Mouse (Mus musculus) lung, embryonic 15.5 days (tissue): Measurements from ENCODE around the gene Atp6v1g2. TPM values are rescaled to one million over a fixed set of nuclear protein-coding genes. Genes with fewer than 3 reads are reported as not detected.

Experiments
- ATAC-seq: fragments of 200-750 bp; cut with Nextera tagmentation; 2 replicates; pipeline ENCODE4 v1.8.0; 2017; ENCODE audit warnings: moderate number of reproducible peaks, borderline replicate concordance; ENCODE audit not compliant: low FRiP score, low TSS enrichment; ENCODE audit errors: extremely low read depth
- H3K27ac ChIP-seq: fragments of 300-500 bp; sonication (generic); 2 replicates; pipeline ENCODE4 v1.5.1; 2015; ENCODE audit warnings: moderate library complexity, mild to moderate bottlenecking, inconsistent platforms
- H3K27me3 ChIP-seq: fragments of 300-500 bp; sonication (generic); 2 replicates; pipeline ENCODE4 v1.6.1; 2015; ENCODE audit warnings: inconsistent platforms
- H3K36me3 ChIP-seq: fragments of 300-500 bp; sonication (generic); 2 replicates; pipeline ENCODE4 v1.6.1; 2015; ENCODE audit warnings: inconsistent platforms
- H3K4me1 ChIP-seq: fragments of 300-500 bp; sonication (generic); 2 replicates; pipeline ENCODE4 v1.6.1; 2015; ENCODE audit warnings: inconsistent platforms
- H3K4me2 ChIP-seq: fragments of 300-500 bp; sonication (generic); 2 replicates; pipeline ENCODE4 v1.6.1; 2015; ENCODE audit warnings: inconsistent platforms, mild to moderate bottlenecking, moderate library complexity
- H3K4me3 ChIP-seq: fragments of 300-500 bp; sonication (generic); 2 replicates; pipeline ENCODE4 v1.5.1; 2015; ENCODE audit warnings: mild to moderate bottlenecking, inconsistent platforms
- H3K9ac ChIP-seq: fragments of 300-500 bp; sonication (generic); 2 replicates; pipeline ENCODE4 v1.6.1; 2015; ENCODE audit warnings: inconsistent platforms
- H3K9me3 ChIP-seq: fragments of 300-500 bp; sonication (generic); 2 replicates; pipeline ENCODE4 v1.6.1; 2016; ENCODE audit warnings: inconsistent platforms
- WGBS: fragments of 180-500 bp; shearing (Covaris S2); methylation state at CpG from one replicate; pipeline ENCODE4 v1.1.7; 2015; 5-methylcytosine and 5-hydroxymethylcytosine counted together
- polyA plus RNA-seq: library from polyadenylated mRNA; unstranded; fragments of >200 nt; fragmentation: Nextera tagmentation; extraction: Ambion mirVana; gene quantifications from 2 replicates; pipeline ENCODE4 v1.2.1, GENCODE M21; 2015

The Atp6v1g2 gene
- polyA plus RNA-seq, 1 experiment from 2014 or later = 4.3 TPM

GRCm38 (mm10) chr17:35205380-35205769 lies 28.1 kb upstream of the Atp6v1g2 start:
- Histone ChIP-seq H3K36me3 (no peaks in the 10 kb centered on the region), H3K27ac (no peak overlapping the region), H3K4me2 (no peak overlapping the region), H3K4me3 (no peak overlapping the region), H3K9me3 (no peaks in the 10 kb centered on the region), H3K9ac (no peak overlapping the region), H3K27me3 (peaks cover 47% of the 10 kb centered on the region), H3K4me1 (peaks cover 4% of the 10 kb centered on the region; the same call in 1 of the 2 replicates)
- 59% methylated on average over 10 of the region's 10 CpGs for WGBS
- no peak for ATAC-seq

- no peak overlapping the region for H3K4me3 ChIP-seq
- H3K36me3 ChIP-seq = no peaks in the 10 kb centered on the region
- H3K4me1 ChIP-seq = no peaks in the 10 kb centered on the region
- H3K27ac ChIP-seq = no peak overlapping the region
- H3K4me2 ChIP-seq = no peak overlapping the region
- H3K27me3 ChIP-seq = 0 out of 2 replicates have a peak, but pooled peaks cover 5% of the 10 kb centered on the region
- WGBS = 73% methylated on average over 12 of the region's 12 CpGs
- no peak overlapping the region for H3K9ac ChIP-seq
- no peak for ATAC-seq
- no peaks in the 10 kb centered on the region for H3K9me3 ChIP-seq
Measured at GRCm38 (mm10) chr17:35209785-35210535, 23.5 kb upstream of the Atp6v1g2 start.

GRCm38 (mm10) chr17:35210593-35210992 lies 22.9 kb upstream of the Atp6v1g2 start:
- Histone ChIP-seq H3K36me3 (no peaks in the 10 kb centered on the region), H3K4me1 (no peaks in the 10 kb centered on the region), H3K9ac (no peak overlapping the region), H3K4me3 (no peak overlapping the region), H3K27me3 (no peaks in the 10 kb centered on the region), H3K9me3 (no peaks in the 10 kb centered on the region), H3K4me2 (no peak overlapping the region), H3K27ac (no peak overlapping the region)
- no peak for ATAC-seq
- WGBS = 45% methylated on average over 3 of the region's 3 CpGs

- WGBS = 91% methylated on average over 5 of the region's 5 CpGs
- no peak for ATAC-seq
Measured at GRCm38 (mm10) chr17:35213071-35213470, 20.4 kb upstream of the Atp6v1g2 start.

GRCm38 (mm10) chr17:35218516-35219193 lies 14.8 kb upstream of the Atp6v1g2 start:
- WGBS = 68% methylated on average over 18 of the region's 18 CpGs
- peak overlapping the region; percentile 73 for H3K27ac ChIP-seq
- no peaks in the 10 kb centered on the region for H3K9me3 ChIP-seq
- no peak overlapping the region for H3K4me3 ChIP-seq
- peak; percentile 25; the same call in 1 of the 2 replicates for ATAC-seq
- H3K36me3 ChIP-seq = peaks cover 14% of the 10 kb centered on the region
- H3K27me3 ChIP-seq = no peaks in the 10 kb centered on the region
- H3K4me1 ChIP-seq = peaks cover 21% of the 10 kb centered on the region
- no peak overlapping the region for H3K4me2 ChIP-seq
- H3K9ac ChIP-seq = no peak overlapping the region

More at GRCm38 (mm10) chr17:35213071-35213470, 20.4 kb upstream of the Atp6v1g2 start:
- H3K36me3 ChIP-seq = no peaks in the 10 kb centered on the region
- H3K27ac ChIP-seq = no peak overlapping the region
- H3K4me2 ChIP-seq = no peak overlapping the region
- no peaks in the 10 kb centered on the region for H3K9me3 ChIP-seq
- H3K27me3 ChIP-seq = no peaks in the 10 kb centered on the region
- H3K4me1 ChIP-seq = no peaks in the 10 kb centered on the region
- no peak overlapping the region for H3K4me3 ChIP-seq
- H3K9ac ChIP-seq = no peak overlapping the region

GRCm38 (mm10) chr17:35219601-35220041 lies 13.8 kb upstream of the Atp6v1g2 start:
- Histone ChIP-seq H3K4me1 (peaks cover 21% of the 10 kb centered on the region), H3K9ac (no peak overlapping the region)

GRCm38 (mm10) chr17:35220156-35220952 lies 13.1 kb upstream of the Atp6v1g2 start, which contains the start of gene Gm16181:
TSS of gene Gm16181 (plus strand) at chr17:35220834.
- no peak within 1 kb of the TSS for H3K9ac ChIP-seq

More at GRCm38 (mm10) chr17:35219601-35220041, 13.8 kb upstream of the Atp6v1g2 start:
- 76% methylated on average over 6 of the region's 6 CpGs for WGBS
- Histone ChIP-seq H3K4me2 (no peak overlapping the region), H3K27ac (peak overlapping the region; percentile 73), H3K4me3 (no peak overlapping the region), H3K36me3 (peaks cover 20% of the 10 kb centered on the region), H3K9me3 (no peaks in the 10 kb centered on the region), H3K27me3 (no peaks in the 10 kb centered on the region)
- no peak for ATAC-seq

GRCm38 (mm10) chr17:35222299-35222698 lies 11.2 kb upstream of the Atp6v1g2 start:
- ATAC-seq = no peak
- no peak overlapping the region for H3K4me2 ChIP-seq
- H3K9ac ChIP-seq = no peak overlapping the region
- peaks cover 35% of the 10 kb centered on the region for H3K36me3 ChIP-seq
- H3K4me3 ChIP-seq = no peak overlapping the region
- no peaks in the 10 kb centered on the region for H3K9me3 ChIP-seq
- no peaks in the 10 kb centered on the region for H3K27me3 ChIP-seq
- whole genome bisulfite sequencing = 57% methylated on average over 6 of the region's 6 CpGs
- H3K4me1 ChIP-seq = peaks cover 21% of the 10 kb centered on the region
- H3K27ac ChIP-seq = peak overlapping the region; percentile 58

More at GRCm38 (mm10) chr17:35220156-35220952, 13.1 kb upstream of the Atp6v1g2 start, which contains the start of gene Gm16181:
- no peak within 1 kb of the TSS for H3K4me2 ChIP-seq
- ATAC-seq = peak; percentile 48; the same call in 1 of the 2 replicates
- H3K27ac ChIP-seq = peak within 1 kb of the TSS; percentile 78
- no peak within 1 kb of the TSS for H3K4me3 ChIP-seq
- H3K27me3 ChIP-seq = no peaks in the 10 kb centered on the region
- H3K9me3 ChIP-seq = no peaks in the 10 kb centered on the region
- peaks cover 25% of the 10 kb centered on the region for H3K36me3 ChIP-seq
- 62% methylated on average over 28 of the region's 28 CpGs for WGBS
- H3K4me1 ChIP-seq = peaks cover 21% of the 10 kb centered on the region

GRCm38 (mm10) chr17:35224641-35225040 lies 8.8 kb upstream of the Atp6v1g2 start:
- no peak overlapping the region for H3K4me3 ChIP-seq
- H3K4me1 ChIP-seq = peaks cover 14% of the 10 kb centered on the region
- no peak overlapping the region for H3K9ac ChIP-seq
- no peak overlapping the region for H3K4me2 ChIP-seq
- H3K27ac ChIP-seq = no peak overlapping the region
- WGBS = 92% methylated on average over 4 of the region's 4 CpGs
- H3K9me3 ChIP-seq = no peaks in the 10 kb centered on the region
- H3K27me3 ChIP-seq = no peaks in the 10 kb centered on the region
- H3K36me3 ChIP-seq = peaks cover 49% of the 10 kb centered on the region
- ATAC-seq = no peak

GRCm38 (mm10) chr17:35225456-35225855 lies 8.0 kb upstream of the Atp6v1g2 start:
- H3K4me2 ChIP-seq = no peak overlapping the region
- H3K27me3 ChIP-seq = no peaks in the 10 kb centered on the region
- no peak overlapping the region for H3K27ac ChIP-seq
- no peak overlapping the region for H3K4me3 ChIP-seq
- no peak for ATAC-seq
- peaks cover 6% of the 10 kb centered on the region for H3K4me1 ChIP-seq
- no peak overlapping the region for H3K9ac ChIP-seq
- 91% methylated on average over 5 of the region's 5 CpGs for WGBS
- no peaks in the 10 kb centered on the region for H3K9me3 ChIP-seq
- H3K36me3 ChIP-seq = peaks cover 49% of the 10 kb centered on the region

- H3K4me2 ChIP-seq = no peak overlapping the region
- H3K4me1 ChIP-seq = no peaks in the 10 kb centered on the region
- no peaks in the 10 kb centered on the region for H3K9me3 ChIP-seq
- H3K4me3 ChIP-seq = no peak overlapping the region
- no peak for ATAC-seq
- peaks cover 56% of the 10 kb centered on the region for H3K36me3 ChIP-seq
- H3K27me3 ChIP-seq = no peaks in the 10 kb centered on the region
- H3K27ac ChIP-seq = no peak overlapping the region
- WGBS = 77% methylated on average over 14 of the region's 14 CpGs
- H3K9ac ChIP-seq = no peak overlapping the region
Measured at GRCm38 (mm10) chr17:35226561-35227046, 6.9 kb upstream of the Atp6v1g2 start.
